Mouse (Mus musculus) CD8-positive naive resting alpha-beta T cell, adult 2 months (primary cell): ENCODE data around the gene Prrx1.

Experiments
- DNase-seq, 2 experiments: peaks; one replicate each; pipeline ENCODE4 v3.0.0; 2022; ENCODE audit warnings: low read depth in 2 of 2, low spot score in 2 of 2

Gene Prrx1

GRCm38 (mm10) chr1:163311861-163312811 is 1.4 kb downstream of the Prrx1 start:
- DNase-seq, result no peak

DNA sequence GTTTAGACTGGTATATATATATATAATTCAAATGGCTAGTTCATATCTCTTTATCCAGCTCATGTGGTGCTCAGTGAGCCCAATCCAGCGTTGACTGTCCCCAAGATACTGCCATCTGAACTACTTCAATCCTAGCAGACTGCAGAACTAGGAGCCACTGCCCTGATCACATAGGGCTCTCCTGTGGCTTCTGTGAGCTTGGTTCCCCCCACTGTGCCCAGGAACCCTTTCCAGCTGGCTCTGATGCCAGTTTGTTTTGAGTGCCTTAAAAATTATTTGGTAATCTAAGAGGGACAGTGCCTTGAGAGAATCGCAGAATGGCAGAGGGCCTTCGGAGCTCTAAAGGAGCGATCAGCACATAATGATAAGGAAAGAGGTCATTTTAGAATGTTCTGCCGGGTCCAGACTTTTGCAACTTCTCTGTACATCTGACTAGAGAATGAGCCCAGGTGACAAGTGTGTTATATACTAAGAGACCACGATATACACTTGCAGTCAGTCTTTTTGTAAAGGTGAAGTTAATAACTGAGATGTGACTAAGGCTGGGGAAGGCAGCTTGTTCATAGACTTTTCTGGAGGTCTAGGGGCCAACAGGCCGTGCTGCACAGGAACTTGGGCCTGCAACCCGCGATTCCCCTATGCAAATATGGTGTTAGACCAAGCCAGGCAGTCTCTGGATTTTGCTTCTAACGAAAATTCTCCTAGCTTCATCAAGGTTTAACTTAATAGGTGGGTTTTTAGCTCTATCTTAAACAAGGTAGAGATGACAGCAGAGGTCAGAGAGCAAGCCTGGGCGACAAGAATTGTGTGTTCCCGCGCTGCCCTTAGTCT is 2.3 kb downstream of the Prrx1 start:
- DNase-seq, result no peak

DNA sequence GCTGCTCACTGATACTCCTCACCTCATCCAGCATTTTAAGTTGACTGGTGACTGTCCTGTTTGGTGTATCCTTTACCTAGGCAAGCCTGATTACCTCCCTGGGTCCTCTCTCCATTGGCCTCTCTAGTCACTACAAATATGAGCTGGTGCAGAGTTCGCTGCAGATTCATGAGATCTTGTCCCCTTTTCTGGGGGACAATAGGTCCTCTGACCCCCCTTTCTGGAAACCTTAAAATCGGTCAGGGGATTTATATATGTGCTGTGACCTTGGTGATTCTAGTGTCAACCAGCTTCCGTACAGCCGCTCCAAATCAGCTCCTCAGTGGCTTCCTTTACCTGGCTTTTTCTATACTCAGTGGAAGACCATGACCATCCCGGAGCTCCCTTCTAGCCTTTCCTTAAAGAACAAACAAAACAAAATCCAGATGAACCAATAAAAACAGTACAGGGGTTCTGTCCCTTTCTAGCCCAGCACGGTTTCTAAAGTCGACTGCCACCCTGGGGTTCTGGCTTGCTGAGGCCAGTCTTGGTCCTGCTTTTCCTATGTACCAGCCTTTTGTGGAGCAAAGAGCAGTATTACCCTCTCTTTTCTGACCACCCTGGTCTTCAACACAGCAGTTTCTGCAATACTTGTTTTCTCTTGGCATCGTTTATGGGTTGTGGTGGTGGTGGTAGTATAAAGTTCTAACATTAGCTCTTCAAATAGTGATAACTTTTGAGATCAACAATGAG is 3.3 kb downstream of the Prrx1 start:
- no peak for DNase-seq

- DNase-seq, result no peak
These were observed 4.0 kb downstream of the Prrx1 start for GRCm38 (mm10) chr1:163309466-163309865.

- DNase-seq, result no peak
These were observed 4.9 kb downstream of the Prrx1 start for GRCm38 (mm10) chr1:163308631-163309030.

- DNase-seq, result no peak
These were observed 5.8 kb downstream of the Prrx1 start for GRCm38 (mm10) chr1:163307706-163308105.

- DNase-seq, result no peak
These were observed 7.6 kb downstream of the Prrx1 start for GRCm38 (mm10) chr1:163305956-163306355.

- no peak for DNase-seq
These were observed 8.7 kb downstream of the Prrx1 start for GRCm38 (mm10) chr1:163304837-163305236.

GRCm38 (mm10) chr1:163302292-163302691 is 11.2 kb downstream of the Prrx1 start:
- no peak for DNase-seq

- no peak for DNase-seq
These were observed 20.4 kb downstream of the Prrx1 start for GRCm38 (mm10) chr1:163293152-163293551.

DNA sequence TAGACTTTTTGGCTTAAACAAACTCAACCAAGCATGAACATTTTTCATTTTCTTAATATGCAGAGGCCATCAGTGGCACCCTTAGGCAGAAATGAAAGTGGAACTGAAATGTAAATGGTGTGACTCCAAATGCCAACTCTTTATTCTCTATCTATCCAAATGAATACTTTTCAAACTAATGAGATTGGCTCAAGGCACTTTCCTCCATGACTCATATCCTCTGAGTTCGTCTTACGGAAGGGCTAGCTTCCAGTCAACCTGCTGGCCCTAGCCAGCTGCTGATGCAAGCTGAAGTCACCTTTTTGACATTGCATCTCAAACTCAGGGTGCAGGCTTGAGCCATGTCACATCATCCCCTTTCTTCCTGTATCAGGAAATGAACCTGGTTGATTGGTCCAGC is 21.6 kb downstream of the Prrx1 start:
- DNase-seq, result no peak

DNA sequence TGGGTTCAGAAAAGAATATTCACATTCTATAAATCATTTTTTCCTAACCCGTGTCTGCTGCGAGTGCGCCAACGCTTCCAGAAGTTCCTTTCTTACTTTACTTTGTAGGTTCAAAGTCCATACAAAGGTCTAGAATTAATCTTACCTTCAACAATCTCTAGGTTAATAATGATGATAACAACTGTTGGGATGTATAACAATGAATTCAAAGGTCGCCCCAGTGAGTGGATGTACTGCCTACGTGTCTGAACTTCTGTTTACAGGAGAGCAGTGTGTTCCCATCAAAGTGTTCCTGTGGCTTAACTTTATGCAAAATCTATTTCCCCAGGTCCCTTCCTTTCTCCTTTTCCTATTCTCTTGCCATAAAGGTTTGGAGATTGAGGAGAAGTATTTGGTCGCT is 24.4 kb downstream of the Prrx1 start:
- no peak for DNase-seq

DNA sequence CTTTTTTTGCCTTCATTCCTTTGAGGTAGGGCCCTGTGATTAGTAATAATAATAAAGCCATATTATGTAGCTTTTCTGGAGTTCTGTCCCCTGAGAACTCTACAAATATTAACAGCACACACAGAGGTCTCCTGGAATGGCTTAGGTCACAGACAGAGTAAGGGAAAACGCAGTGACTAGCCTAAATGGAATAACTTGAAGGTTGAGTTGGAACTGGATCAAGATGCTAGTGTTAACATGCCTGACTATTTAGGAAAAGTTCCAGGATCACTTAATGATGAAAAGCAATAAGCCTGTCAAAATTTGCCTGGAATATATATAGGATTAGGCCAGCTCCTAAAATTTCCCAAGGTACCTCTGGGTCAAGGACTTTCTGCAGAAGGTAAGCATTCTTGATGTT is 28.0 kb downstream of the Prrx1 start:
- DNase-seq, result no peak

GRCm38 (mm10) chr1:163285136-163285535 is 28.4 kb downstream of the Prrx1 start:
- no peak for DNase-seq

DNA sequence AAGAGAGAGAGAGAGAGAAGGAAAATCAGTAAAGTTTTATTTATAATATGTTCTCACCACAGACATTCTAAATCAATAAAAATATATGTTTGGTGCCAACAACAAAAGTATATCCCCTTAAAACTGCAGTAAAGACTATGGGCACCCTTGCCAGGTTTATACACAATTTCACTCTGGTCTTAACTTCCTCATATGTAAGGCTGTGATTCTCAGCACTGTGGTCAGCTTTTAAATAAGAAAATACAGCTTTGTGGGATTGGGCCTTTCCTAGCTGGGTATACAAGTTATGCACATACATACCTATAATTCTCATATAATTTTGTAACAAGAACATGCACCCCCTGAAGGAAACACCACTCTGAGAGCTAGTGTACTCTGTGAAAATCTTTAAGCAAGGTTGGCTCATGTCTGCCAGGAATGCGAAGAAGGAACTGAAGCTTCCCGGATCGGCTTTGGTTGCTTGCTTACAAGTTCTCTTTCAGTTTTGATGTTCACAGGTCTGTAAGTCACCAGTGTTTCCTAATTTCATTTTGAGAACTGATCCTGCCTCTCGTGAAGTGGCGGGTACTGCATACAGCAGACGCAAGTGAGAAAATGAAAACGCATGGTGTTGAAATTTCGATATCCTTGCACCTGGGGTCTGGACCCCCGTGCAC is 29.4 kb downstream of the Prrx1 start:
- no peak for DNase-seq

DNA sequence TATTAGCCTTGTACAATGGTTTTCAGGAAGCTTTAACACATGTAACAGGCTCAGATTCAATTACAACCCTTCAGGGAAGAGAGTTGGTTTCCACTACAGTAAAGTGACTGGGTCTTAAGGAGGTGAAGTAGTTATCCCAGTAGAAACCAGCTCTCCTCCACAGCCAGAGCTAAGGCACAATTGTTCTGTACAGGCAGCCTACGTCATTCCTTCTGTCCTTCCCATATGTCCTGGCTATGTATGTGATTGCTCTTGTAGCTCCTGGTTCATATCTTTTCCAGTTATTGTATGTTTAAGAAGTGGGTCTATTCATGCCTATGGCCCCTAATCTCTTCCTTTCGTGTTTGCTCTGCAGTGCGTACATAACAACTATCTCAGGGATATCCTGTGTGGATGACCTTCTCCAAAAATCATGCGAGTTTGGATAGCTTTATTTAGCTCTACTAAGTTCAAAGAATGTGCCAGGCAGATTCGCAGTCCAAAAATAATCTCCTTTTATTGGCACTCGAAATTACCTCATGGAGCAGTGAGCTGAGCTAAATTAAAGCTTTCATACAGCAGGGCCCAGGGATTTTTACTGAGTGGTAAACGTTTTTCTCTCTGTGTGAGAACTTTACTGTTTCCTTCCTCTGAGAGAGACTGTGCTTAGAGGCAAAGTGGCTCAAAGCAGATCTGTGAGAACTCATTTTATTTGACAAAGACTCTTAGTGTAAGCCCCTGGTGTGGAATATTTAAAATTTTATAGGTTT is 31.9 kb downstream of the Prrx1 start:
- no peak for DNase-seq

GRCm38 (mm10) chr1:163280842-163281122 is 32.7 kb downstream of the Prrx1 start:
- DNase-seq, result no peak

DNA sequence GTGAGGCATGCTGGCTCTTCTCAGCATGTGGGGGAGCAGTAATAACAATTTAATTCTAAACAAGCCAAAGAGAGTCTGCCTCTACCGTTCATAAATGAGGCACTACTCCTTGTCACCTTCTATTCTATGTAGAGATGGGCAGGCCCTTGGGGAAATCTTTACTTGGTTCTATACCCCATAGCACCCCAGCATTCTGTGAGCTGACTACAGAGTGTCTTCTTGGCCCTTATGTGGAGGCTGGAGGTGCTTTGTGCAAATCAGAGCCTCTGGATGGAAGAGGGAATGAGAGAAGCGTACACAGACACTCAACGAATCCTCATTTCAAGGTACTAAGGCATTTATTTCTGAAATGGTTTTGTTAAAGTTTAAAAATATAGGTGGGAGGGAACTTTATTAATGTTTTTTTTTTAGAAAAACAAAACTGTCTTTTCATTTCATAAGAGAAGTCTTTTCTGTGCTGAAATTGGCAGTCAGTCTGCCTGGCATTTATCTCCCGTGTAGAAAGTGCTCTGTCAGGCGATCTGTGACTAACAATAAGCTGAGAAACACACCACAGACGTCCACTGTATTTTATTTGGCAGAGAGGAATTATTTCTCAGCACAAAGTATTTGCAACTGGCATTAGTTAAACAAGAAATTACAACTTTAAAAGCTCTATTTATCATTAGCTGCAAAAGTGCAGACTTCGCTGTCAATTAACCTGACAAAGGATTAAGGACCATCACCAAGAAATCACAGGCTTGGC is 33.2 kb downstream of the Prrx1 start:
- no peak for DNase-seq

DNA sequence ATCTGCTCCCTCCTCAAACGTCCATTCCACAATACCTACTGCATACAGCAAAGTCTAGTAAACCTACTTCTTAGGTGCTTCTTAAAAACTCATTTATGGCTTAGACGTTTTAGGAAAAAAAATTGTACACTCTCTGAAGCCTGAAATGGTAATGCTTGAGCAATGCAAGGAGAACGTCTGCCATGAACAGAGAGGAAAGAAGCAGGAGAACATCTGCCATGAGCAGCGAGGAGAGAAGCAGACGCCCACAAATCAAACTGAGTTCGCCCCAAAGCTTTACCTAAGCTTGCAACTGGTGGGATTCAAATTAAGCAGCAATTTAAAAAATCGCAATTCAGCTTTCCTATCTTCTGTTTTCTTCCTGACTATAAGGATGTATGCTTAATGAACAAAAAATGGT is 36.4 kb downstream of the Prrx1 start:
- no peak for DNase-seq

DNA sequence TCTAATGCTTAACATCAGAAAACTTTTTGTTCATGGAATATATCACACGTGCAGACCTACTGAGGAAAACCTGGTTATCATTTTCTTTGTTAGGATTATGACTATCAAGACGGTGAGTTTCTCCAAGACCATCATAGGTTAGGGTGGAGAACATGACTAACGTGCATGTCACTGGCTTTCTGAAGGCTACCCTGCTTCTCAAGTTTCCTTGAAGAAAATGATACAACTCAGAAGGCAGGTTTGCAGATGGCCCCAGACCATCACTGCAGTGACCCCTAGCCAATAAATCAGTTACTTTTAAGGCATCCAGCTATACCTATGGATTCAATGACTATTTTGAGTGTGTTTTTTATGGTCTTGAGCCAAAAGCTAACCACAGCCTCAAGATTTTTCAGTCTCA is 38.6 kb downstream of the Prrx1 start:
- DNase-seq, result no peak
